In the genomic region with DNA sequence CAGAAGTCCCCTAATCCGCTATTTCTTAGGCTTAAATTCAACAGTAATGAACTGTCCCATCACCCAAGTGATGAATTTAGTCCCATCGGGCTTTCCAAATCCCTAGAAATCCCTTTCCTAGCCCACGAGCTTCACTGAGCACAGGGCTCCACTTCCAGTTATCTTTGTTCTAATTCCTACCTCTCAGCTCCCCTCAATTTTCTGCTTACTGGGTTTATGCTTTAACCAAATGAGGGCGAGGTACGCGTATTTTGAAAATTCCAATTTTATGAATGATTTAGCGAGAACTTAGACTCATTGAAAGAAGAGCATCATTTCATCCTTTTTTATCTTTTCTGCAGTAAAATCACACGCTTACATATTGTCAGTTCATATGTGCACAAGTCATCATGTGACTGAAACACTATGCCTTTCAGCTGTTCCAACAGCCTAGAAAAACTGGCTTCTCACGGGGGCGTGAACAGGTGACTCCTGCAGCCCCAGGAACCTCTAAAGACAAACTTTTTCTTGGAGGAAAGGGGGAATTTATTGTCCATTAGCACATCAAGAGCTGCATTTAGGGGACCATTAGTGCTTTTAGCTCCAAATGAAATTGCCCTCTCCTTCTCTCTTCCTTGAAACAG, we compare ENCODE assay signal across 31 mouse cellular contexts.
A peak's percentile ranks its signal among the peaks of the same experiment; 100 is the strongest.
DNase-seq lines count a peak whose midpoint lies in the region; ATAC-seq and TF ChIP-seq lines count a peak whose summit lies in the region.
"Had no signal": no experiment of that assay in that cellular context is flagged by ENCODE, and none has a peak within 500 bp of the region (broad histone marks: within the 10 kb centered on the region; RNA-seq: fewer than 3 reads in every experiment).

No protein-coding gene starts in this region.

- H3K27ac ChIP-seq in hindbrain, postnatal 0 days, result peak overlapping the region; percentile 32; the same call in 1 of the 2 replicates
- no peak overlapping the region for H3K27ac ChIP-seq in hindbrain, embryonic 10.5 days
- 0 out of 2 replicates have a peak overlapping the region, but pooled peaks have one; percentile 2 for H3K27ac ChIP-seq in limb, embryonic 12.5 days
- no peak overlapping the region for H3K27ac ChIP-seq in limb, embryonic 10.5 days
- peak overlapping the region; percentile 94 for H3K27ac ChIP-seq in embryonic fibroblast, embryonic 13.5 days (ENCODE audit: insufficient read depth, low read length)
- H3K27ac ChIP-seq: embryonic facial prominence, embryonic 12.5 days; heart, embryonic 10.5 days; heart, embryonic 15.5 days; hindbrain, embryonic 14.5 days; liver, embryonic 14.5 days; midbrain, embryonic 10.5 days; midbrain, embryonic 15.5 days; neural tube, embryonic 12.5 days had no signal

- H3K4me2 ChIP-seq in hindbrain, postnatal 0 days (ENCODE audit: low read depth, low read length), result no peak overlapping the region
- H3K4me2 ChIP-seq in limb, embryonic 12.5 days, result no peak overlapping the region
- H3K4me2 ChIP-seq: embryonic facial prominence, embryonic 12.5 days; forebrain, embryonic 13.5 days; heart, embryonic 15.5 days; hindbrain, embryonic 14.5 days; lung, embryonic 14.5 days; midbrain, embryonic 15.5 days; neural tube, embryonic 12.5 days had no signal

- no peaks in the 10 kb centered on the region for H3K36me3 ChIP-seq in hindbrain, postnatal 0 days (ENCODE audit: insufficient read depth, low read length)
- 0 out of 2 replicates have a peak, but pooled peaks cover 5% of the 10 kb centered on the region for H3K36me3 ChIP-seq in hindbrain, embryonic 10.5 days
- H3K36me3 ChIP-seq in limb, embryonic 12.5 days, result no peaks in the 10 kb centered on the region
- H3K36me3 ChIP-seq in limb, embryonic 10.5 days, result peaks cover 3% of the 10 kb centered on the region; the same call in 1 of the 2 replicates
- H3K36me3 ChIP-seq: embryonic facial prominence, embryonic 12.5 days; heart, embryonic 10.5 days; heart, embryonic 15.5 days; midbrain, embryonic 10.5 days; midbrain, embryonic 15.5 days; neural tube, embryonic 12.5 days had no signal

- H3K27me3 ChIP-seq in hindbrain, postnatal 0 days (ENCODE audit: insufficient read depth, low read length), result no peaks in the 10 kb centered on the region
- no peaks in the 10 kb centered on the region for H3K27me3 ChIP-seq in hindbrain, embryonic 10.5 days (ENCODE audit: insufficient read depth, poor library complexity, severe bottlenecking)
- no peaks in the 10 kb centered on the region for H3K27me3 ChIP-seq in limb, embryonic 12.5 days
- no peaks in the 10 kb centered on the region for H3K27me3 ChIP-seq in limb, embryonic 10.5 days (ENCODE audit: low read depth, poor library complexity, severe bottlenecking)
- H3K27me3 ChIP-seq: embryonic facial prominence, embryonic 12.5 days; forebrain, embryonic 13.5 days; heart, embryonic 15.5 days; midbrain, embryonic 15.5 days; neural tube, embryonic 12.5 days had no signal

- WGBS in hindbrain, postnatal 0 days, result 83% methylated on average over 10 of the region's 10 CpGs
- 88% methylated on average over 10 of the region's 10 CpGs for WGBS in hindbrain, embryonic 10.5 days
- 72% methylated on average over 10 of the region's 10 CpGs for WGBS in limb, embryonic 12.5 days
- WGBS in limb, embryonic 10.5 days, result 81% methylated on average over 10 of the region's 10 CpGs

- H3K9ac ChIP-seq in hindbrain, postnatal 0 days (replicated peaks; ENCODE audit: low read length), result no peak overlapping the region
- no peak overlapping the region for H3K9ac ChIP-seq in limb, embryonic 12.5 days (replicated peaks)
- H3K9ac ChIP-seq: embryonic facial prominence, embryonic 12.5 days; forebrain, embryonic 13.5 days; heart, embryonic 15.5 days; hindbrain, embryonic 14.5 days; liver, embryonic 14.5 days; lung, embryonic 14.5 days; midbrain, embryonic 15.5 days; neural tube, embryonic 12.5 days had no signal

- no peaks in the 10 kb centered on the region for H3K9me3 ChIP-seq in hindbrain, postnatal 0 days (ENCODE audit: low read length)
- H3K9me3 ChIP-seq in hindbrain, embryonic 10.5 days, result no peaks in the 10 kb centered on the region
- no peaks in the 10 kb centered on the region for H3K9me3 ChIP-seq in limb, embryonic 12.5 days
- no peaks in the 10 kb centered on the region for H3K9me3 ChIP-seq in limb, embryonic 10.5 days (replicated peaks)
- H3K9me3 ChIP-seq: embryonic facial prominence, embryonic 12.5 days; forebrain, embryonic 13.5 days; heart, embryonic 10.5 days; heart, embryonic 15.5 days; midbrain, embryonic 10.5 days; midbrain, embryonic 15.5 days; neural tube, embryonic 12.5 days had no signal

- TF ChIP-seq POLR2A in embryonic fibroblast, embryonic 13.5 days (IDR thresholded peaks at IDR 0.05; ENCODE audit: low read depth, low read length), result no peak

- H3K4me1 ChIP-seq in hindbrain, postnatal 0 days (ENCODE audit: insufficient read depth, low read length), result peaks cover 5% of the 10 kb centered on the region; the same call in 1 of the 2 replicates
- peaks cover 21% of the 10 kb centered on the region; the same call in 1 of the 2 replicates for H3K4me1 ChIP-seq in hindbrain, embryonic 10.5 days (replicated peaks)
- peaks cover 52% of the 10 kb centered on the region for H3K4me1 ChIP-seq in limb, embryonic 12.5 days (replicated peaks)
- H3K4me1 ChIP-seq in limb, embryonic 10.5 days, result peaks cover 34% of the 10 kb centered on the region
- peaks cover 28% of the 10 kb centered on the region for H3K4me1 ChIP-seq in embryonic fibroblast, embryonic 13.5 days (ENCODE audit: control insufficient read depth, insufficient read depth, low read length)

- TF ChIP-seq CTCF in hindbrain, postnatal 0 days (IDR thresholded peaks at IDR 0.05; ENCODE audit: low read depth), result no peak
- no peak for TF ChIP-seq CTCF in embryonic fibroblast, embryonic 13.5 days (IDR thresholded peaks at IDR 0.05; ENCODE audit: borderline replicate concordance, insufficient read depth, low read length)

- ATAC-seq in hindbrain, postnatal 0 days, result no peak
- ATAC-seq in limb, embryonic 12.5 days (ENCODE audit: insufficient number of reproducible peaks, insufficient read depth, low FRiP score, low TSS enrichment, low read depth), result no peak
- no peak for ATAC-seq in granulocyte monocyte progenitor cell, adult 5-6 weeks (replicated peaks; ENCODE audit: poor library complexity, severe bottlenecking)
- ATAC-seq: forebrain, embryonic 13.5 days; midbrain, embryonic 15.5 days had no signal

- no peak for DNase-seq in hindbrain, postnatal 0 days (ENCODE audit: low spot score)
- no peak for DNase-seq in hindbrain, embryonic 10.5 days (ENCODE audit: low spot score)
- no peak for DNase-seq in limb, embryonic 10.5 days (ENCODE audit: low spot score)
- DNase-seq in adrenal gland, adult (ENCODE audit: inconsistent age in 2 of 2, low spot score in 1 of 2), result no peak
- DNase-seq: adrenal gland, postnatal 10 days; cerebellum, adult 11 months; cerebellum, adult 9-10 months; cerebellum, postnatal 36 days; gastrocnemius, postnatal 14 days; heart, adult 11 months; heart, postnatal 36 days; layer of hippocampus, postnatal 36 days; left cerebral cortex, postnatal 4 days; liver; lung, embryonic 14.5 days; lung, postnatal 14 days; retina, postnatal 1 day; right cerebral cortex, postnatal 14 days; thymus, postnatal 4 days had no signal

- H3K4me3 ChIP-seq in hindbrain, postnatal 0 days (ENCODE audit: low read length), result no peak overlapping the region
- H3K4me3 ChIP-seq in hindbrain, embryonic 10.5 days, result no peak overlapping the region
- H3K4me3 ChIP-seq in limb, embryonic 12.5 days (replicated peaks), result no peak overlapping the region
- no peak overlapping the region for H3K4me3 ChIP-seq in limb, embryonic 10.5 days
- no peak overlapping the region for H3K4me3 ChIP-seq in embryonic fibroblast, embryonic 13.5 days (ENCODE audit: insufficient read depth, low read length)
- H3K4me3 ChIP-seq: embryonic facial prominence, embryonic 12.5 days; forebrain, embryonic 13.5 days; heart, embryonic 10.5 days; heart, embryonic 15.5 days; midbrain, embryonic 10.5 days; midbrain, embryonic 15.5 days; neural tube, embryonic 12.5 days had no signal

Comparison
In these comparisons a context has a peak if more than half of its experiments do, and no peak if none do; other contexts are left out.
1. H3K27ac ChIP-seq: peak in hindbrain, postnatal 0 days (single experiment), limb, embryonic 12.5 days (single experiment) and embryonic fibroblast, embryonic 13.5 days (single experiment); none in hindbrain, embryonic 10.5 days (single experiment) and limb, embryonic 10.5 days (single experiment).